Mouse (Mus musculus) CH12.LX (cell line): Measurements from ENCODE around the gene Hipk2.

Source experiments
- CTCF ChIP-seq, 2 experiments: IDR thresholded peaks in 1 of 2; conservative IDR thresholded peaks in 1 of 2; 2 replicates each; pipeline ENCODE4 v1.5.1; 2011 to 2012; ENCODE audit warnings: low read depth in 2 of 2, low read length in 2 of 2, improper control_type of control experiment in 1 of 2, inconsistent platforms in 1 of 2, mild to moderate bottlenecking in 1 of 2, moderate library complexity in 1 of 2
- EP300 ChIP-seq: IDR thresholded peaks from 2 replicates; pipeline ENCODE4 v1.6.1; 2011; ENCODE audit warnings: low read length, improper control_type of control experiment
- HCFC1 ChIP-seq: IDR thresholded peaks from 2 replicates; pipeline ENCODE4 v1.6.1; 2012; ENCODE audit warnings: low read depth, mild to moderate bottlenecking, inconsistent platforms, low read length, improper control_type of control experiment
- IRF4 ChIP-seq: IDR thresholded peaks from 2 replicates; pipeline ENCODE4 v1.6.1; 2014; ENCODE audit warnings: low read depth, mild to moderate bottlenecking, inconsistent platforms, low read length, improper control_type of control experiment
- MAFK ChIP-seq: IDR thresholded peaks from 2 replicates; pipeline ENCODE4 v1.6.1; 2011; ENCODE audit warnings: low read length, improper control_type of control experiment; ENCODE audit not compliant: insufficient replicate concordance
- MYC ChIP-seq: IDR thresholded peaks from 2 replicates; pipeline ENCODE4 v1.6.1; 2011; ENCODE audit warnings: low read depth, mild to moderate bottlenecking, improper control_type of control experiment, low read length
- NRF1 ChIP-seq: IDR thresholded peaks from 2 replicates; pipeline ENCODE4 v1.6.1; 2014; ENCODE audit warnings: low read depth, mild to moderate bottlenecking, inconsistent platforms, low read length, improper control_type of control experiment, moderate library complexity
- PAX5 ChIP-seq: IDR thresholded peaks from 2 replicates; pipeline ENCODE4 v1.6.1; 2012; ENCODE audit warnings: low read length, inconsistent platforms, mixed read lengths
- POLR2A ChIP-seq: IDR thresholded peaks from 2 replicates; pipeline ENCODE4 v1.6.1; 2011; ENCODE audit warnings: low read depth, mild to moderate bottlenecking, improper control_type of control experiment, low read length
- SIN3A ChIP-seq: IDR thresholded peaks from 2 replicates; pipeline ENCODE4 v1.6.1; 2012; ENCODE audit warnings: low read length, improper control_type of control experiment, inconsistent platforms
- SMC3 ChIP-seq: IDR thresholded peaks from 2 replicates; pipeline ENCODE4 v1.6.1; 2011; ENCODE audit warnings: low read depth, low read length, improper control_type of control experiment
- TCF12 ChIP-seq: IDR thresholded peaks from 2 replicates; pipeline ENCODE4 v1.6.1; 2014; ENCODE audit warnings: low read depth, mild to moderate bottlenecking, inconsistent platforms, low read length, improper control_type of control experiment
- ZC3H11A ChIP-seq: IDR thresholded peaks from 2 replicates; pipeline ENCODE4 v1.6.1; 2012; ENCODE audit warnings: low read depth, mild to moderate bottlenecking, inconsistent platforms, low read length, improper control_type of control experiment
- ZNF384 ChIP-seq: IDR thresholded peaks from 2 replicates; pipeline ENCODE4 v1.6.1; 2012; ENCODE audit warnings: low read depth, low read length, improper control_type of control experiment, inconsistent platforms

GRCm38 (mm10) chr6:38918728-38919127 is 42.8 kb upstream of the Hipk2 start:
- no peak for TF ChIP-seq POLR2A
- no peak for TF ChIP-seq CTCF (conservative IDR thresholded peaks at IDR 0.05 in 1 of 2, IDR thresholded peaks at IDR 0.05 in 1 of 2; ENCODE audit: low read depth in 2 of 2, low read length in 2 of 2)
- no peak for TF ChIP-seq ZNF384
- no peak for TF ChIP-seq ZC3H11A
- no peak for TF ChIP-seq EP300
- no peak for TF ChIP-seq SIN3A
- TF ChIP-seq NRF1: no peak
- TF ChIP-seq SMC3: no peak
- TF ChIP-seq MAFK: no peak
- TF ChIP-seq MYC: no peak
- TF ChIP-seq TCF12: no peak
- TF ChIP-seq HCFC1: no peak
- no peak for TF ChIP-seq PAX5
- no peak for TF ChIP-seq IRF4
